Mouse (Mus musculus) intestine, postnatal 0 days (tissue): Measurements from ENCODE around the gene Mllt6. TPM values are rescaled to one million over a fixed set of nuclear protein-coding genes. Genes with fewer than 3 reads are reported as not detected.

Source experiments
- ATAC-seq: fragments of 200-750 bp; cut with Nextera tagmentation; 2 replicates; pipeline ENCODE4 v1.8.0; 2017; ENCODE audit warnings: mild to moderate bottlenecking, moderate TSS enrichment, moderate library complexity
- H3K27ac ChIP-seq: fragments of 300-500 bp; sonication (generic); 2 replicates; pipeline ENCODE4 v1.5.1; 2014; ENCODE audit warnings: mild to moderate bottlenecking, low read depth, low read length, moderate library complexity
- H3K27me3 ChIP-seq: fragments of 300-500 bp; sonication (generic); replicated peaks from 2 replicates; pipeline ENCODE4 v1.6.1; 2014; ENCODE audit warnings: low read length, mixed read lengths; ENCODE audit not compliant: control insufficient read depth, insufficient read depth
- H3K36me3 ChIP-seq: fragments of 300-500 bp; sonication (generic); 2 replicates; pipeline ENCODE4 v1.6.1; 2014; ENCODE audit warnings: mild to moderate bottlenecking, moderate library complexity; ENCODE audit not compliant: control insufficient read depth, insufficient read depth
- H3K4me1 ChIP-seq: fragments of 300-500 bp; sonication (generic); replicated peaks from 2 replicates; pipeline ENCODE4 v1.6.1; 2014; ENCODE audit warnings: antibody characterized with exemption, low read length, mixed read lengths; ENCODE audit not compliant: control insufficient read depth, insufficient read depth
- H3K4me2 ChIP-seq: fragments of 300-500 bp; sonication (generic); replicated peaks from 2 replicates; pipeline ENCODE4 v1.6.1; 2014; ENCODE audit warnings: low read depth, mild to moderate bottlenecking, moderate library complexity
- H3K4me3 ChIP-seq: fragments of 300-500 bp; sonication (generic); 2 replicates; pipeline ENCODE4 v1.5.1; 2014; ENCODE audit warnings: low read depth, low read length
- H3K9ac ChIP-seq: fragments of 300-500 bp; sonication (generic); 2 replicates; pipeline ENCODE4 v1.6.1; 2014; ENCODE audit warnings: mild to moderate bottlenecking, low read depth, low read length
- H3K9me3 ChIP-seq: fragments of 300-500 bp; sonication (generic); 2 replicates; pipeline ENCODE4 v1.6.1; 2016; ENCODE audit warnings: mixed run types; ENCODE audit not compliant: control insufficient read depth
- CTCF ChIP-seq: sonication (generic); IDR thresholded peaks from 2 replicates; pipeline ENCODE4 v1.5.1; 2016; ENCODE audit warnings: low read depth, mild to moderate bottlenecking, control low read depth, antibody characterized with exemption, moderate library complexity
- WGBS: fragments of 180-500 bp; shearing (Covaris S2); extraction: QIAGEN DNeasy Blood & Tissue Kit; methylation state at CpG from one replicate; pipeline ENCODE4 v1.1.7; 2014; 5-methylcytosine and 5-hydroxymethylcytosine counted together
- polyA plus RNA-seq: library from polyadenylated mRNA; unstranded; fragments of >200 nt; fragmentation: Nextera tagmentation; extraction: Ambion mirVana; gene quantifications from 2 replicates; pipeline ENCODE4 v1.2.1, GENCODE M21; 2015

The Mllt6 gene
- polyA plus RNA-seq, result 1.4 and 1.6 TPM in 2 replicates

DNA sequence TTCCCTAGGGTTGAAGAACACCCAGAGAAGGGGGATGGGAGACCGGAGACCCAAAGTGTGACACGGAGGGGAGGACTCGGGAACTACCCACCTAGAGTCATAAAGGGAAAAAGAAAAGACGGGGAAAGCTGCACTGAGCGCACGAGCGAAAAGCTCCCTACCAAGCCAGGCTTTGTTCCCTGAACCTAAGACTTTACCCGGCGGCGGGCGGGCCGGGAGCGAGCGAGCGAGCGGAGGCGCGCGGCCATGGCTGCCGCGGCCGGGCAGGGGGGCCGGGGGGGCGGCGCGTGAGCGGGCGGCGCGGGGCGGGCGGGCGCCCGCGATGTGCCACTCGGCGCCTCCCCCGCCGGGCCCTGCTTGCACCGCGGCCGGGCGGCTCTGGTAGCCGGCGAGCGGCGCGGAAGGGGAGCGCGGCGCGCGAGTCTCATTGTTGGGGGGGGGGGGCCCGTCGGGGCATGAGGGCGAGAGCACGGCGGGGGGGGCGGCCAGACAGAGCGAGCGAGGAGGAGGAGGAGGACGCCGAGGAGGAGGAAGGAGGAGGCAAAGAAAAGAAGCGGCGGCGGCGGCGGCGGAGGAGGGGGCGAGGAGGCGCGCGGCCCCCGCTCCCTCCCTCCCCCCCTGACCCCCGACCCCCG, at the start of gene Mllt6:
Gene Mllt6 (plus strand): TSS at position 522 of the 635 bp plus-strand sequence.
- Histone ChIP-seq H3K4me3 (peak within 1 kb of the TSS; percentile 92), H3K27me3 (no peaks in the 10 kb centered on the region), H3K4me1 (peaks cover 4% of the 10 kb centered on the region), H3K36me3 (peaks cover 16% of the 10 kb centered on the region), H3K27ac (peak within 1 kb of the TSS; percentile 97), H3K9me3 (no peaks in the 10 kb centered on the region), H3K4me2 (peak within 1 kb of the TSS; percentile 96), H3K9ac (peak within 1 kb of the TSS; percentile 78)
- under 1% methylated on average over 32 of the region's 76 CpGs for WGBS
- TF ChIP-seq CTCF, result no peak
- peak; percentile 50 for ATAC-seq

DNA sequence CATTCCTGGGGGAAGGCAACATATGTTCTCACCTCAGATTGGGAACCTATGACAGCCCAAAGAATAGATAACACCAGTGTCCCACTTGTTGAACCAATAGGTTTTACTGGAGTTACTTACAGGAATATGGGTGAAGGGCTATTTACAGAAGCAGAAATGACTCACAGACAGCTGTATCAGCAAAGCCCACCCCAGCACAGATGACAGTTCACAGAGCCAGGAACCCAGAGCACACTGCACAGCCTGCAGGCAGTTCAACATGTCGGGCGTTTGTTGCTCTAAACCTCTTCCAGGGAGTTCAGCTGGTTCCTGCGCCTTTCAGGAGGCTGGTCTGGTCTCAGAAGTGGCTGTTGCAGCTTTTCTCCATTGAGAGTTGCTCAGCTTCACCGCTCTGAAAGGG, 47.9 kb upstream of the Mllt6 start:
- 75% methylated on average over 4 of the region's 4 CpGs for WGBS
- no peak overlapping the region for H3K4me2 ChIP-seq
- no peak for TF ChIP-seq CTCF
- no peaks in the 10 kb centered on the region for H3K36me3 ChIP-seq
- H3K27me3 ChIP-seq, result peaks cover 11% of the 10 kb centered on the region; the same call in 1 of the 2 replicates
- no peaks in the 10 kb centered on the region for H3K9me3 ChIP-seq
- no peak for ATAC-seq
- no peak overlapping the region for H3K27ac ChIP-seq
- no peaks in the 10 kb centered on the region for H3K4me1 ChIP-seq
- H3K4me3 ChIP-seq, result no peak overlapping the region
- no peak overlapping the region for H3K9ac ChIP-seq

DNA sequence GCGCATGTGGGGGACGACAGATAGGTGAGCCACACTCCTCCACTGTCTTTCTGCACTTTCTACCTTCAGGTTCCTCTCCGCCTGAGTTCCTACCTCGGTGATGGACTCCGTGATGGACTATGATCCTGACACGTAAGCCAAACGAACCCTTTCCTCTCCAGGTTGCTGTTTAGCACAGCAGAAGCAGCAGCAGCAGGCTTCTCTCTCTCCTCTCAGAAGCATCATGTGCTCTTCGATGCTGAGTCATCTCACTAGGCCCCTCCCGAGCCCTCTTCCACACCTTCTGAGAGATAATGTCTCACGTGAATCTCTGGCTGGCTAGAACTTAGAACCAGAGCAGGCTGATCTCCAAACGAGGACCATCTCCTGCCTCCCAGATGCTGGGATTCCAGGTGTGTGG, 44.8 kb upstream of the Mllt6 start:
- H3K9me3 ChIP-seq, result no peaks in the 10 kb centered on the region
- WGBS, result 24% methylated on average over 11 of the region's 11 CpGs
- H3K9ac ChIP-seq, result no peak overlapping the region
- no peak for TF ChIP-seq CTCF
- H3K27ac ChIP-seq, result no peak overlapping the region
- H3K36me3 ChIP-seq, result no peaks in the 10 kb centered on the region
- H3K27me3 ChIP-seq, result peaks cover 13% of the 10 kb centered on the region
- ATAC-seq, result peak; percentile 73
- H3K4me1 ChIP-seq, result no peaks in the 10 kb centered on the region
- no peak overlapping the region for H3K4me3 ChIP-seq
- H3K4me2 ChIP-seq, result no peak overlapping the region

DNA sequence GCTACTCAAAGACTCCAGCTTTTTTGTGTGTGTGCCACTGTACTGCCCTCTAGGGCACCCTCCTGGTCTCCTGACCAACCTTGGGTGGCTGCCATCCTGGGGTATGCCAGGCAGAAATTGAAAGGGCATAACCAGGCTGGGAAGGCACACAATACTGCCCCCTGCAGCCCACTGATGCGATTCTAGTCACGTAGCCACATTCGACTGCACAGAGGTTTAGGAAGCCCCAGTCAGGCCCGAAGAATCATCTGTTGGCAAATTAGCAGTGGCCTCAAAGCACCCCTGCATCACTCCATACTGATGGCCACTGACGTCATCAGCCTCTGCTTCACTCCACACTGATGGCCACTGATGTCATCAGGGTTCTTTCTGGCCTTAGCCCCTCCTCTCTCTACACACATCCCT, 43.8 kb upstream of the Mllt6 start:
- no peak for ATAC-seq
- TF ChIP-seq CTCF, result peak; percentile 68
- Histone ChIP-seq H3K9me3 (no peaks in the 10 kb centered on the region), H3K36me3 (no peaks in the 10 kb centered on the region), H3K27ac (no peak overlapping the region), H3K4me2 (no peak overlapping the region), H3K4me3 (no peak overlapping the region), H3K9ac (no peak overlapping the region), H3K27me3 (peaks cover 22% of the 10 kb centered on the region), H3K4me1 (no peaks in the 10 kb centered on the region)
- 67% methylated on average over 5 of the region's 5 CpGs for WGBS

DNA sequence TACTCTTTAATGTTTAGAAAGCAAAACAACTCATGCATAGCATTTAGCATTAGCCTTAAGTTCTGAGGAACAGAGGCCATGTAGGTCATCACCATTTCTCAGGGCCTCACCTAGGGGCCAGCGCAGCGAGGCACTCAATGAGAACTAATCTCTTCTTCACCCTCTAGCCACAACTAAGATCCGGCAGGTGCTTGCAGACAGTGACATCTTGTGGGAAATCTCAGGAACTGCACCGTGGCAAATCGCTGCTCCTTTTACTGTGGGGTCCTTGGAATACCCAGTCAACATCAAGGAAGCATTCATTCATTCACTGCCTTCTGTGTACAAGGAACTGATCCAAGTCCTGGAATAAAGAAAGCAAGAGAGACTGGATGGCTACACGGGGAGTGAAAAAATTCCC, 40.8 kb upstream of the Mllt6 start:
- no peaks in the 10 kb centered on the region for H3K4me1 ChIP-seq
- H3K9ac ChIP-seq, result no peak overlapping the region
- H3K9me3 ChIP-seq, result no peaks in the 10 kb centered on the region
- H3K36me3 ChIP-seq, result no peaks in the 10 kb centered on the region
- H3K4me2 ChIP-seq, result no peak overlapping the region
- H3K27me3 ChIP-seq, result peaks cover 38% of the 10 kb centered on the region
- peak; percentile 98 for TF ChIP-seq CTCF
- WGBS, result 2% methylated on average over 6 of the region's 6 CpGs
- no peak overlapping the region for H3K4me3 ChIP-seq
- no peak overlapping the region for H3K27ac ChIP-seq
- ATAC-seq, result no peak

DNA sequence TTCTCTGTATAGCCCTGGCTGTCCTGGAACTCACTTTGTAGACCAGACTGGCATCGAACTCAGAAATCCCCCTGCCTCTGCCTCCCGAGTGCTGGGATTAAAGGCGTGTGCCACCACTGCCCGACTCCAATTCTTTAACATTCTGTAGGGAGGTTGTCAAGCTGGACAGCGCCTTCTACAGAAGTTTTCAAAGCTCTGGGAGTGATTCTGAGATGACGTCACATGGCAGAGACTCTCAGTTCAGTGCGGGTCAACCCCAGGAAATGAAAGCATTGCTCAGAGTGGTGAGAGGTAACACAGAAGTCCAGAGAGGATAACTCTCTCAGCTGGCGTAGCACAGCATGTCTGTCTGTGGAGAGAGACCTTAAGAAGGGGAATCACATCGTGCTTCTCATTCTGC, 40.0 kb upstream of the Mllt6 start:
- Histone ChIP-seq H3K27me3 (peaks cover 45% of the 10 kb centered on the region), H3K36me3 (no peaks in the 10 kb centered on the region), H3K9me3 (no peaks in the 10 kb centered on the region), H3K27ac (no peak overlapping the region), H3K4me3 (no peak overlapping the region), H3K9ac (no peak overlapping the region), H3K4me2 (no peak overlapping the region), H3K4me1 (no peaks in the 10 kb centered on the region)
- 54% methylated on average over 9 of the region's 9 CpGs for WGBS
- no peak for TF ChIP-seq CTCF
- ATAC-seq, result no peak
